Mouse (Mus musculus) embryonic fibroblast, embryonic 13.5 days (primary cell): ENCODE measurements around the gene Mast2. TPM values are rescaled to one million over a fixed set of nuclear protein-coding genes. Genes with fewer than 3 reads are reported as not detected.

Source experiments
- H3K27ac ChIP-seq: 2 replicates; pipeline ENCODE4 v1.5.1; 2012; ENCODE audit warnings: low read length, control low read depth, inconsistent platforms; ENCODE audit not compliant: insufficient read depth
- H3K4me1 ChIP-seq: 2 replicates; pipeline ENCODE4 v1.6.1; 2011; ENCODE audit warnings: low read length; ENCODE audit not compliant: control insufficient read depth, insufficient read depth
- H3K4me3 ChIP-seq: 2 replicates; pipeline ENCODE4 v1.5.1; 2011; ENCODE audit warnings: mild to moderate bottlenecking, control low read depth, low read length; ENCODE audit not compliant: insufficient read depth
- CTCF ChIP-seq: IDR thresholded peaks from 2 replicates; pipeline ENCODE4 v1.5.1; 2011; ENCODE audit warnings: mild to moderate bottlenecking, control low read depth, low read length, moderate library complexity, borderline replicate concordance; ENCODE audit not compliant: insufficient read depth
- POLR2A ChIP-seq: IDR thresholded peaks from 2 replicates; pipeline ENCODE4 v1.6.1; 2011; ENCODE audit warnings: low read depth, mild to moderate bottlenecking, control low read depth, low read length, moderate library complexity
- polyA plus RNA-seq: library from polyadenylated mRNA; stranded (reverse); fragments of >200 nt; gene quantifications from 2 replicates; pipeline ENCODE4 v1.2.4, GENCODE M21; 2011; ENCODE audit warnings: low read depth; ENCODE audit not compliant: missing spikeins, insufficient read length

Gene Mast2
- polyA plus RNA-seq, 1 experiment: 59.4 TPM

- H3K27ac ChIP-seq: peak overlapping the region; percentile 15; the same call in 1 of the 2 replicates
- H3K4me3 ChIP-seq: no peak overlapping the region
- peaks cover 9% of the 10 kb centered on the region; the same call in 1 of the 2 replicates for H3K4me1 ChIP-seq
- TF ChIP-seq CTCF: no peak
- TF ChIP-seq POLR2A: no peak
These were observed 52.6 kb downstream of the Mast2 start for GRCm38 (mm10) chr4:116411401-116411800.

GRCm38 (mm10) chr4:116406668-116407067 lies 57.3 kb downstream of the Mast2 start:
- no peak overlapping the region for H3K27ac ChIP-seq
- peaks cover 6% of the 10 kb centered on the region; the same call in 1 of the 2 replicates for H3K4me1 ChIP-seq
- H3K4me3 ChIP-seq: no peak overlapping the region
- TF ChIP-seq CTCF: no peak
- TF ChIP-seq POLR2A: no peak

GRCm38 (mm10) chr4:116405955-116406351 lies 58.0 kb downstream of the Mast2 start:
- Histone ChIP-seq H3K27ac (no peak overlapping the region), H3K4me3 (no peak overlapping the region), H3K4me1 (peaks cover 4% of the 10 kb centered on the region; the same call in 1 of the 2 replicates)
- TF ChIP-seq CTCF (no peak), POLR2A (no peak)

GRCm38 (mm10) chr4:116405276-116405954 lies 58.6 kb downstream of the Mast2 start:
- H3K4me1 ChIP-seq: no peaks in the 10 kb centered on the region
- no peak overlapping the region for H3K27ac ChIP-seq
- TF ChIP-seq POLR2A: no peak
- no peak for TF ChIP-seq CTCF
- H3K4me3 ChIP-seq: no peak overlapping the region

- TF ChIP-seq CTCF (no peak), POLR2A (no peak)
- H3K4me1 ChIP-seq: no peaks in the 10 kb centered on the region
- H3K4me3 ChIP-seq: no peak overlapping the region
- no peak overlapping the region for H3K27ac ChIP-seq
These were observed 60.1 kb downstream of the Mast2 start for GRCm38 (mm10) chr4:116403884-116404283.

- Histone ChIP-seq H3K4me1 (no peaks in the 10 kb centered on the region), H3K4me3 (no peak overlapping the region), H3K27ac (no peak overlapping the region)
- TF ChIP-seq CTCF (no peak), POLR2A (no peak)
These were observed 61.3 kb downstream of the Mast2 start for GRCm38 (mm10) chr4:116402708-116403107.

GRCm38 (mm10) chr4:116398051-116398450 lies 65.9 kb downstream of the Mast2 start:
- TF ChIP-seq CTCF: no peak
- no peak for TF ChIP-seq POLR2A
- Histone ChIP-seq H3K4me1 (no peaks in the 10 kb centered on the region), H3K27ac (no peak overlapping the region), H3K4me3 (no peak overlapping the region)

GRCm38 (mm10) chr4:116377973-116378667 lies 85.9 kb downstream of the Mast2 start:
- peaks cover 6% of the 10 kb centered on the region; the same call in 1 of the 2 replicates for H3K4me1 ChIP-seq
- no peak overlapping the region for H3K27ac ChIP-seq
- TF ChIP-seq POLR2A: no peak
- no peak for TF ChIP-seq CTCF
- no peak overlapping the region for H3K4me3 ChIP-seq

- TF ChIP-seq POLR2A (no peak), CTCF (no peak)
- Histone ChIP-seq H3K4me3 (no peak overlapping the region), H3K27ac (no peak overlapping the region), H3K4me1 (no peaks in the 10 kb centered on the region)
These were observed 92.3 kb downstream of the Mast2 start for GRCm38 (mm10) chr4:116371676-116372075.

- Histone ChIP-seq H3K4me3 (no peak overlapping the region), H3K4me1 (no peaks in the 10 kb centered on the region), H3K27ac (no peak overlapping the region)
- TF ChIP-seq POLR2A (no peak), CTCF (0 out of 2 replicates have a peak, but pooled peaks have one; percentile 21)
These were observed 105.9 kb downstream of the Mast2 start for GRCm38 (mm10) chr4:116358099-116358498.
